Mouse (Mus musculus) gastrocnemius, postnatal 36 days (tissue): ENCODE results near the gene Selenop. TPM values are rescaled to one million over a fixed set of nuclear protein-coding genes. Genes with fewer than 3 reads are reported as not detected.

Experiments used
- total RNA-seq, 2 experiments: library from RNA; stranded (reverse); gene quantifications; 2 replicates each; pipeline ENCODE4 v1.2.3; 2021

Gene Selenop
- total RNA-seq, 2 experiments from 2014 or later = 109 to 124 TPM

Other genes starting within 250 kb of the Selenop start
- not detected for gene Ccdc152, start 35.0 kb downstream of the Selenop start, total RNA-seq